Mouse (Mus musculus): ENCODE data around the gene Vwa2. TPM values are rescaled to one million over a fixed set of nuclear protein-coding genes. Genes with fewer than 3 reads are reported as not detected.

The Vwa2 gene
- polyA plus RNA-seq, 2 experiments: 4.3 to 5.9 TPM

- 90% methylated on average over 13 of the region's 13 CpGs for WGBS
- DNase-seq (ENCODE audit: low spot score) (no peak), ATAC-seq (ENCODE audit: low FRiP score, low read depth) (no peak)
- H3K4me2 ChIP-seq (replicated peaks; ENCODE audit: low read depth, low read length, severe bottlenecking): no peak overlapping the region
- H3K9ac ChIP-seq (ENCODE audit: low read depth, low read length, severe bottlenecking): no peak overlapping the region
- no peaks in the 10 kb centered on the region; the same call in 1 of the 2 replicates for H3K4me1 ChIP-seq (ENCODE audit: control insufficient read depth, insufficient read depth, low read length)
- H3K4me3 ChIP-seq (replicated peaks; ENCODE audit: low read length): no peak overlapping the region
- H3K9me3 ChIP-seq (ENCODE audit: control insufficient read depth, low read length): no peaks in the 10 kb centered on the region
- TF ChIP-seq POLR2A (IDR thresholded peaks at IDR 0.05; ENCODE audit: borderline replicate concordance, extremely low read depth, insufficient read depth, insufficient read length): no peak
- no peak overlapping the region for H3K27ac ChIP-seq (replicated peaks; ENCODE audit: low read depth, low read length)
- no peaks in the 10 kb centered on the region for H3K27me3 ChIP-seq (ENCODE audit: control insufficient read depth, insufficient read depth, low read length)
- no peaks in the 10 kb centered on the region for H3K36me3 ChIP-seq (ENCODE audit: control insufficient read depth, insufficient read depth, low read length)
Measured at GRCm38 (mm10) chr19:56954857-56955256, 80.8 kb downstream of the Vwa2 start.

DNA sequence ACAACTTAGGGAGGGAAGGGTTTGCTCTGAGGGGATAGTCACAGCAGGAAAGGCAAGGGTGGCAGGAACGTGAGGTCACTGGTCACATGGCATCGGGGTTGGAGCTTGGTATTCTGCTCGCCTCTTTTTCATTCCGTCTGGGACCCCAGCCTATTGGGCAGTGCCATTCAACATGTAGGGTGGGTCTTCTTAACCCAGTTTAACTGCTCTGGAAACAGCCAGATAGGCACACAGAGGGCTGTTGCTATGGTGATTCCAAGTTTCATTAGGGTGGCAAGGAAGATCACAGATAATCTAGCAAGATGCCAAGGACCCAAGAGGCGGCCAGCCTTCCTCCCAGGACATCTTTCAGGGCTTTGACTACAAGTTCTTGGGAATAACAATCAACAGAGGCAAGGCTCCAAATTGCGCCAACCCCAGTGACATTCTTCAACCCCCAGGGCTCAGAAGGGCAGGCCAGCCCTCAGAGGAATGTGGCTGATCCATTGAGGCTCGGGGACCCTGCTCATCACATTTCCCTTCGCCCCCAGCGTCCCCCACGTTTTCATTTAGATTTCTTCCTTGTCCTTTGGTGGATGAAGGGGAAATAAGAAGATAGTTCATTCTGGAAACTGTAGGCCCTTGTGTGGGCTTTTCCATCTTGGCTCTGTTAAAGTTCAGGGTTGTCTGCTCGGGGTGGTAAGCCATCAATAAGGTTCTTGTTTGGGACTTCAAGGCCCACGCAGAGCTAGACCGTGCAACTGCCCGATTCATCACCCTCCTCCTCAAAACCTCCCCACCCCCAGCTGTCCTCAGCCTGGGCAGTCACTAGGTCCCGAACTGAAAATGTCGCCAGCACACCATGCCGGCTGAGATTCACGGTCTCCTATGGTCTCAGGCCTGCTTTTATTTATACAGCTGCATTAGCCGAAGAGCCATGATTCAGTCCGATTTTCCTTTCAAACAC lies 81.8 kb downstream of the Vwa2 start:
- H3K4me1 ChIP-seq (ENCODE audit: control insufficient read depth, insufficient read depth, low read length): no peaks in the 10 kb centered on the region; the same call in 1 of the 2 replicates
- DNase-seq (ENCODE audit: low spot score) (no peak), ATAC-seq (ENCODE audit: low FRiP score, low read depth) (no peak; the same call in 1 of the 2 replicates)
- WGBS: 78% methylated on average over 20 of the region's 20 CpGs
- TF ChIP-seq POLR2A (IDR thresholded peaks at IDR 0.05; ENCODE audit: borderline replicate concordance, extremely low read depth, insufficient read depth, insufficient read length): no peak
- H3K36me3 ChIP-seq (ENCODE audit: control insufficient read depth, insufficient read depth, low read length): no peaks in the 10 kb centered on the region
- no peak overlapping the region for H3K4me3 ChIP-seq (replicated peaks; ENCODE audit: low read length)
- H3K27ac ChIP-seq (replicated peaks; ENCODE audit: low read depth, low read length): no peak overlapping the region
- H3K9me3 ChIP-seq (ENCODE audit: control insufficient read depth, low read length): no peaks in the 10 kb centered on the region
- H3K27me3 ChIP-seq (ENCODE audit: control insufficient read depth, insufficient read depth, low read length): no peaks in the 10 kb centered on the region
- no peak overlapping the region for H3K9ac ChIP-seq (ENCODE audit: low read depth, low read length, severe bottlenecking)
- H3K4me2 ChIP-seq (replicated peaks; ENCODE audit: low read depth, low read length, severe bottlenecking): no peak overlapping the region

DNA sequence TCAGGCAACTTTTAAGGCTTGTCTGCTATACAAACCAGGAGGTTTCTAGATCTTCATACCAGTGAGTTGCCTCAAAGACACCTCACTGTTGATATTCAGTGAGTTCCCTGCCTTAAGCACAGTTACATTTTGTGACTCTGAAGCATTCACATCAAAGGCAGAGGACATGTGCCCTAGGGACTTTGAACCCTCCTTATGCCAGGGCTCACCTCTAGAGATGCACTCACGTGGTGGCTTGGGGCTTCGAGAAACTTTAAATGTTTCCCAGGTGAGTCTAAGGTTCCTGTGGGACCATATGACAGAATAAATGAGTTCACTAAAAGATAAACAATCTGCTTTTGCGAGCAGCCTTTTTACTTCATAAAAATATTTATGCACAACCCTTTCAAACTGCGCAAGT lies 84.0 kb downstream of the Vwa2 start:
- H3K27ac ChIP-seq (replicated peaks; ENCODE audit: low read depth, low read length): no peak overlapping the region
- no peak overlapping the region for H3K4me2 ChIP-seq (replicated peaks; ENCODE audit: low read depth, low read length, severe bottlenecking)
- H3K36me3 ChIP-seq (ENCODE audit: control insufficient read depth, insufficient read depth, low read length): no peaks in the 10 kb centered on the region
- H3K4me1 ChIP-seq (ENCODE audit: control insufficient read depth, insufficient read depth, low read length): no peaks in the 10 kb centered on the region; the same call in 1 of the 2 replicates
- no peaks in the 10 kb centered on the region for H3K27me3 ChIP-seq (ENCODE audit: control insufficient read depth, insufficient read depth, low read length)
- ATAC-seq (ENCODE audit: low FRiP score, low read depth) (no peak), DNase-seq (ENCODE audit: low spot score) (no peak)
- H3K9ac ChIP-seq (ENCODE audit: low read depth, low read length, severe bottlenecking): no peak overlapping the region
- H3K4me3 ChIP-seq (replicated peaks; ENCODE audit: low read length): no peak overlapping the region
- no peaks in the 10 kb centered on the region for H3K9me3 ChIP-seq (ENCODE audit: control insufficient read depth, low read length)
- no peak for TF ChIP-seq POLR2A (IDR thresholded peaks at IDR 0.05; ENCODE audit: borderline replicate concordance, extremely low read depth, insufficient read depth, insufficient read length)
- 62% methylated on average over 4 of the region's 4 CpGs for WGBS

- Histone ChIP-seq H3K9me3 (ENCODE audit: control insufficient read depth, low read length) (no peaks in the 10 kb centered on the region), H3K4me3 (replicated peaks; ENCODE audit: low read length) (no peak overlapping the region), H3K27ac (replicated peaks; ENCODE audit: low read depth, low read length) (no peak overlapping the region), H3K4me2 (replicated peaks; ENCODE audit: low read depth, low read length, severe bottlenecking) (no peak overlapping the region), H3K9ac (ENCODE audit: low read depth, low read length, severe bottlenecking) (no peak overlapping the region), H3K36me3 (ENCODE audit: control insufficient read depth, insufficient read depth, low read length) (no peaks in the 10 kb centered on the region), H3K27me3 (ENCODE audit: control insufficient read depth, insufficient read depth, low read length) (no peaks in the 10 kb centered on the region), H3K4me1 (ENCODE audit: control insufficient read depth, insufficient read depth, low read length) (no peaks in the 10 kb centered on the region; the same call in 1 of the 2 replicates)
- 57% methylated on average over 6 of the region's 6 CpGs for WGBS
- DNase-seq (ENCODE audit: low spot score) (no peak), ATAC-seq (ENCODE audit: low FRiP score, low read depth) (no peak)
- TF ChIP-seq POLR2A (IDR thresholded peaks at IDR 0.05; ENCODE audit: borderline replicate concordance, extremely low read depth, insufficient read depth, insufficient read length): no peak
Measured at GRCm38 (mm10) chr19:56958582-56959021, 84.6 kb downstream of the Vwa2 start.

- no peaks in the 10 kb centered on the region for H3K9me3 ChIP-seq (ENCODE audit: control insufficient read depth, low read length)
- TF ChIP-seq POLR2A (IDR thresholded peaks at IDR 0.05; ENCODE audit: borderline replicate concordance, extremely low read depth, insufficient read depth, insufficient read length): no peak
- H3K27ac ChIP-seq (replicated peaks; ENCODE audit: low read depth, low read length): no peak overlapping the region
- ATAC-seq (ENCODE audit: low FRiP score, low read depth) (no peak), DNase-seq (ENCODE audit: low spot score) (no peak)
- H3K27me3 ChIP-seq (ENCODE audit: control insufficient read depth, insufficient read depth, low read length): no peaks in the 10 kb centered on the region
- no peak overlapping the region for H3K9ac ChIP-seq (ENCODE audit: low read depth, low read length, severe bottlenecking)
- H3K4me2 ChIP-seq (replicated peaks; ENCODE audit: low read depth, low read length, severe bottlenecking): no peak overlapping the region
- H3K4me3 ChIP-seq (replicated peaks; ENCODE audit: low read length): no peak overlapping the region
- 83% methylated on average over 2 of the region's 2 CpGs for WGBS
- H3K36me3 ChIP-seq (ENCODE audit: control insufficient read depth, insufficient read depth, low read length): no peaks in the 10 kb centered on the region
- H3K4me1 ChIP-seq (ENCODE audit: control insufficient read depth, insufficient read depth, low read length): no peaks in the 10 kb centered on the region; the same call in 1 of the 2 replicates
Measured at GRCm38 (mm10) chr19:56959057-56959456, 85.0 kb downstream of the Vwa2 start.
